Mouse (Mus musculus): ENCODE results near the gene Endog. TPM values are rescaled to one million over a fixed set of nuclear protein-coding genes. Genes with fewer than 3 reads are reported as not detected.
"Not testable (repeated sequence)": the region's sequence is repeated elsewhere in the genome, so short reads cannot be mapped to it uniquely, and the experiment has no call there.

Endog gene
- polyA plus RNA-seq, 3 experiments from 2014 or later: 1.5 to 3.4 (median 3.4) TPM

DNA sequence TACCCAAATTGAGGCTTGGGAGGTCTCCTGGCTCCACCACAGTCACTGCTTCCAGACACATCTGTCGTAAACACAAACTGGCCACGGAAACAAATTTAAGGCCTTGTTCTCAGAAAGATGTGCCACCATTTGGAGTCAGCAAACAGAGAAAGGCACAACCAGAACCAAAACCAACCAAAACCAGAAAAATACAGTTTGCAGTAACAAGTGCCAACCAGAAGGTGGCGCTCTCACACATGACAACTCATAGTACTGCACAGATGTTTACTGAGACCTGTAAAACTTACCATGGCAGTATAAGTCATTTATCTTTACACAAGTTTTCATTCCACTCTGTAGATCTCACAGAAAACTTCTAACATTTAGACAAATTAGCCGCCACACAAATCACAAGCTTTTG is 4.6 kb upstream of the Endog start:
- ATAC-seq: no peak

DNA sequence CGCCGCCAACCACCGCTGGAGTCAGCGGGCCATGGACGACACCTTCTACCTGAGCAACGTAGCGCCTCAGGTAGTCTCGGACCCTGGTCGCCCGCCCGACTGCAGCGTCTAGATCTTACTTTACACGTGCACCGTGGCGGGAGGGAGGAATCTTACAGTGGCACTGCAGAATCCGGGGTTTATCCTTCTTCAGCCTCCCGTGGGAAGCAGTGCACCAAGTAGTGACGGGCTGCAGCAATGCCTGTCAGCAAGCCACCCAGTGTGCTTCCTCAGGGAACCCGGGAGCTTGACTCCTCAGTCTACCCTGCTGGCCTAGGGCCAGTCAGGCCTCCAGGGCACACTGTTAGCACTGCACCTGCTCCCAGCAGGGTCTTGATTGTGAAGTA is 697 bp downstream of the Endog start:
- ATAC-seq: peak; percentile 9

DNA sequence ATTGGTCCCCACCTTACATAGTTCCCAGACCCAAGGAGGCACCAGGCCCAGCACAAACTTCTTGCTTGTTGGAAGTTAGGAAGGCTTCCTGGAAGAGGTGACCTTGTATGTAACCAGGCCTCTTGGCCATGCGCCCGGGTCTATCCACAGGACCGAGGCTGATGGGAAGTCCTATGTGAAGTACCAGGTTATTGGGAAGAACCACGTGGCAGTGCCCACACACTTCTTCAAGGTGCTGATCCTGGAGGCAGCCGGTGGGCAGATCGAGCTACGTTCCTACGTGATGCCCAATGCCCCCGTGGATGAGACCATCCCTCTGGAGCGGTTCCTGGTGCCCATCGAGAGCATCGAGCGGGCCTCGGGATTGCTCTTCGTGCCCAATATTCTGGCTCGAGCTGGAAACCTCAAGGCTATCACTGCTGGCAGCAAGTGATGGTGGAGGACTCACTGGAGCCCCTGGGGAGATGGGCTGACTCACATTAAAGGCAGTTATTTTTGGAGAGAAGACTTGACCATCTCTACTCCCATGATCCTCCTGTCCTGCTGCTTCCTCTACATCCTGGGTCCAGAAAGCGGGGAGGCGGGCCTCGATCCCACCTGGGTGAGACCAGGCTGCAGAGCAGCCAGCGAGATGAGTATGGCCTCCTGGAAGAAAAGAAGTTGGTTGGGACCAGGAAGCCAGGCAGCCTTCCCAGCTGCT is 2.4 kb downstream of the Endog start:
- no peak for ATAC-seq

GRCm38 (mm10) chr2:30175897-30176296 is 4.6 kb downstream of the Endog start:
- no peak for ATAC-seq

DNA sequence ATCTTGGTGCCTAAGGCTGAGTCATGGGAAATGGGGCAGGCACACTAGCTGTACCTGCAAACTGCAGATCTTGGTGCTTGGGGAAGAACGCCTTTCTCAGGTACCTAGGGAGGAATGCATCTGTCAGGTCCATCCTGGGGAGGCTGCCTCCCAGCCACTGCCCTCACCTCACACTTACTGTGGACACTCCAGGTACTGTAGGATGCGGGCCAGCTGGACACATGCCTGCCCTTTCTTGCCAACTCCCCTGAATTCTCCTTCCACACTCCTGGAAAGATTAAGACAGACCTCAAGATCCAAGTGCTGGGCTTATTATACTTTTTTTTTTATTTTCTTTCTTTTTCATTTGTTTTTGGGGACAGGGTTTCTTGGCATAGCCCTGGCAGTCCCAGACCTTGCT is 5.3 kb downstream of the Endog start:
- no peak for ATAC-seq

DNA sequence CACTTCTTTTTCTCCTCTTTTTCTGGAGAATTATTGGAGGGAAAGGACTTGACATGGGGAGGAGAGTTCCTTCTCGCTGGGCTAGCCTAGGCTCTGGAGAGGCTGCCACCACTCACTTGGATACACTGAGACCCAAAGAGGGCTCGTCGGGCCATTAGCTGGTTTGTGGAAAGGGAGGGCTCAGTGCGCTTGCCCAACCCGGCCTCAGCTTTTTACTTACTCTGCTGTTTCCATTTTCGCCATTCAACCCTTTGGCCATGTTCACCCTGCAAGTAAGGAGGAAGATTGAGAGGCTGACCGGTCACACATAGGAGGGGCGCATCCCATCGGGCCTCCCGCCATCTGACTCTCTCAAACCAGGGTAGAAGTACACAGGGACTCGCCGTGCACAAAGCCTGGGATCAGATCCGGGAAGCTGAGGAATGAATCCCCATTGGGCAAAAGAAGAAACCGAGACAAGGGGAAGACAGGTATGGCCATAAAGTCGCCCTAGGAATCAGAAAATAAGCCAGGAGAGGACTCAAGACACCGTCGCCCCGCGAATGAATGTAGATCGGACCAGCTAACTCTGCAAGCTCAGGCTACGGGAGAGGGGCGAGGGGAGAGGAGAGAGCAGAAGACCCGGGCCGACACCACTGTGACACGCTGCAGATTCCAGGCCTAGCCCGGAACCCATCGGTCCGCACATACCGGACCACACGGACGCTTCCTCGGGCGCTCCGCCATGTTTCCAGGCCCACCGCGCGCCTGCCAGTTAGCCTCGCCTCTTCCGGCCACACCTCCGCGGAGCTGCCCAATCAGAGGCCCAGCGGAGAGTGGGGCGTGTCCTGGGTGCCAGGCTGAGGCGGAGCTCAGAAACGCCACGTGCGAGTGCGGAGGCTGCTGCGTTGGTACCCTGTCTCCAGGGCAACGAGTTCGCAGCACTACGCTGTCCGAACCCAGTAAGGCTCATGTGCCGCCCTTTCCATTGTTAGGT is 6.7 kb downstream of the Endog start, which contains the start of gene Spout1:
Spout1 (minus strand) TSS at position 760 of the 976 bp plus-strand sequence.
- ATAC-seq: peak; percentile 100

GRCm38 (mm10) chr2:30178711-30179110 is 7.4 kb downstream of the Endog start:
- ATAC-seq: not testable (repeated sequence)

- ATAC-seq: no peak
These were observed 11.1 kb downstream of the Endog start for GRCm38 (mm10) chr2:30182424-30182823.

- no peak for ATAC-seq
These were observed 12.4 kb downstream of the Endog start for GRCm38 (mm10) chr2:30183721-30184120.

GRCm38 (mm10) chr2:30185276-30185675 is 14.0 kb downstream of the Endog start:
- no peak for ATAC-seq

DNA sequence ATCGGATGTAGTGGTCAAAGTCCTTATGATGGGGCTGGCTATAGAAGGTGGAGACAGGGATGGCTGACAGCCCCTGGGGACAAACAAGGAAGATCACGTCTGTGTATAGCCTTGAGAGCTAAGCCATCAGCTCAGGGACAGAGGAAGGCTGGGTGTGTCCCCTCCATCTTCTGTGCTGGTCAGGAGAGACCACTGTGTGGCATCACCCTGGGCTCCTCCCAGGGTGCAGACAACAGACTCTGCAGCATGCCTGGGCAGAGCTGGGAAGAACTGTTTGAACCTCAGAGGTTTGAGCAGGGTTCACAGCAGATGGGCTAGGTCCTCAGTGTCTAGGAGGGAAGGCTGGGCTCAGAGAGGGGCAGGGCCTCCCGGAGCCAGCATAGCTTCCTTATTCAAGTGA is 14.4 kb downstream of the Endog start:
- ATAC-seq: no peak

GRCm38 (mm10) chr2:30191790-30192580 is 20.7 kb downstream of the Endog start:
- no peak for ATAC-seq

GRCm38 (mm10) chr2:30194656-30195055 is 23.4 kb downstream of the Endog start:
- ATAC-seq: no peak

GRCm38 (mm10) chr2:30198021-30198420 is 26.7 kb downstream of the Endog start:
- no peak for ATAC-seq

GRCm38 (mm10) chr2:30199984-30200383 is 28.7 kb downstream of the Endog start:
- ATAC-seq: no peak

- ATAC-seq: no peak
These were observed 29.2 kb downstream of the Endog start for GRCm38 (mm10) chr2:30200388-30200925.

DNA sequence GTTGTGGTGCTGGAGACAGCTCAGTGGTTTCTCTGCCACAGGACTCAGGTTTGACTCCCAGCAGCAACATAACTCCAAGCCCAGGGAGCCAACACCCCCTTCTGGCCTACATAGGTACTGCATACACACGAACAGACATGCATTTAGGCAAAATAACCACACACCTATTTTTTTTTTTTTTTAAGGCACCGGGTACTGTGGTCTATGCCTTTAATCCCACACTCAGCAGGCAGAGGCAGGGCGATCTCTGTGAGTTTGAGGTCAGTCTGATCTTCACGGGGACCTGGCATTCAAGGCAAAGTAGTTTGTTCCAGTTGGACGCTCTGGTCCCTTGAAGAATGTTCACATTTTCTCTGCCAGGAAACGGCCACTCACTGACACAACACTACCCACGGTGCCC is 32.1 kb downstream of the Endog start:
- no peak for ATAC-seq

- ATAC-seq: peak; percentile 15
These were observed 33.9 kb downstream of the Endog start for GRCm38 (mm10) chr2:30205255-30205628.

DNA sequence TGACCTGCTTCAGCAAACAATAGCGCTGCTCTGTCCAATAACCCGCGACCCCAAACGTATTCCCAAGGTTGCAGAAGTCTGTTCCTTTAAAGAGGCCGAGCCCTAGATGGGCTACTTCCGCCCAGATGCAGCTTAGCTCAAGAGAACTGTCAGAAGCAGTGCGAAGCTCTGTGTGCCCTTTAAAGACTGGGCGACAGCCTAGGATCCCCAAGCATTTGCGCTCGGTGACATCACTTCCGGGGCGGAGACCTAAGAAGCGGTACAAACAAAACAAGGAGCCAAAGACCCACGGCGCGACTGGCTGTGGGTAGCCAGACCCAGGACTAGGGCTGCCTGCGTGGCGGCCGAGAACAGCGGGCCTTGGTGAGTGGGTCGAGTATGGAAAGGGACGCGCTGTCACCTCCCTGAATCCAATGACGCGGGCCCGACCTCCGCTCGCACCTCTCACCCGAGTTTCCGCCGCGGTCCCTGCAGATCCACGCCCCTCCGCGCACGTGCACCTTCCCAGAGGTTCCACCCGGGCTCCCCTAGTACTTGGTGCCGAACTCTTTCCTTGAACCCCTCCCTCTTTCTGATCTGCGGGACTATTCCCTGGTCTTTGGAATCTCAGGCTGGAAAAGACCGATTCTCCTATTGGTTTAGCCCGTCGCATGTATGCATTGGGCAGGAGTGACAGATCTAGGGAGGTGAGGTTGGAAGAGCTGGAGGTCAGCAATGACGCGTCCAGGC is 34.5 kb downstream of the Endog start, which contains the start of gene Kyat1:
Kyat1 (minus strand) TSS at position 219 of the 729 bp plus-strand sequence.
- peak; percentile 98 for ATAC-seq

- no peak for ATAC-seq
These were observed 36.1 kb downstream of the Endog start for GRCm38 (mm10) chr2:30207401-30207800.

DNA sequence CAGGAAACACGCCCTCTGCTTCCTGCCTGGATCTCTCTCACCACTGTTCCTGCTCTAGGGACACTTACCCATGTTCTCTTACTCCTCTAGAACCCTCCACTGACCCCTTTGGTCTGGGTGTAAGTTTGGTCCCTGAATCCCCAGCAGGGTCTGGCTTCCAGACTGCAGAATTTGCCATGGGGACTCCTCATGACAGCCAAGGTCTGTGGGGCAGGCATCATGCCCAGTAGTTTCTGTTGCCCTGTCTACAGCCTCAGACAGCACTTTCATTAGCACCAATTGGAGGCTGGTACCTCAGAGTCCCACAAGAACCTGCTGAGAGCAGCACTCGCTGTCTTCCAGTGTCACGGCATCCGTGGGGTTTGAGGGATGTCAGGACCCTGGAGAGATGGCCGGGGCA is 36.6 kb downstream of the Endog start:
- no peak for ATAC-seq
